Mouse (Mus musculus): ENCODE data around the gene Upk3a. TPM values are rescaled to one million over a fixed set of nuclear protein-coding genes. Genes with fewer than 3 reads are reported as not detected.

The Upk3a gene
- polyA plus RNA-seq, 1 experiment from 2014 or later = not detected

GRCm38 (mm10) chr15:85063421-85063820 is 46.5 kb downstream of the Upk3a start:
- DNase-seq (ENCODE audit: low spot score, missing footprints) (no peak), ATAC-seq (ENCODE audit: low FRiP score) (no peak)
- Histone ChIP-seq H3K9me3 (ENCODE audit: control insufficient read depth, low read length) (no peaks in the 10 kb centered on the region), H3K36me3 (ENCODE audit: control insufficient read depth, insufficient read depth, low read length) (no peaks in the 10 kb centered on the region), H3K27me3 (ENCODE audit: control insufficient read depth, insufficient read depth, low read length) (no peaks in the 10 kb centered on the region), H3K27ac (ENCODE audit: low read depth, low read length) (no peak overlapping the region), H3K4me3 (ENCODE audit: low read depth, low read length) (no peak overlapping the region), H3K4me2 (no peak overlapping the region), H3K9ac (ENCODE audit: low read length) (no peak overlapping the region), H3K4me1 (ENCODE audit: control insufficient read depth, insufficient read depth, low read length) (no peaks in the 10 kb centered on the region)
- WGBS = 92% methylated on average over 2 of the region's 2 CpGs

- no peaks in the 10 kb centered on the region for H3K27me3 ChIP-seq (ENCODE audit: control insufficient read depth, insufficient read depth, low read length)
- 34% methylated on average over 2 of the region's 2 CpGs for WGBS
- no peak for DNase-seq (ENCODE audit: low spot score, missing footprints)
- ATAC-seq (ENCODE audit: low FRiP score) = no peak
- H3K36me3 ChIP-seq (ENCODE audit: control insufficient read depth, insufficient read depth, low read length) = no peaks in the 10 kb centered on the region
- H3K27ac ChIP-seq (ENCODE audit: low read depth, low read length) = no peak overlapping the region
- H3K4me1 ChIP-seq (ENCODE audit: control insufficient read depth, insufficient read depth, low read length) = no peaks in the 10 kb centered on the region
- H3K4me3 ChIP-seq (ENCODE audit: low read depth, low read length) = no peak overlapping the region
- no peaks in the 10 kb centered on the region for H3K9me3 ChIP-seq (ENCODE audit: control insufficient read depth, low read length)
- H3K9ac ChIP-seq (ENCODE audit: low read length) = no peak overlapping the region
- no peak overlapping the region for H3K4me2 ChIP-seq
These were observed 53.6 kb downstream of the Upk3a start for GRCm38 (mm10) chr15:85070561-85070960.

Other genes with a start within 250 kb of the Upk3a start
- gene Phf21b, start 161.1 kb upstream of the Upk3a start, polyA plus RNA-seq (2014; fragmentation: Nextera tagmentation; extraction: Ambion mirVana) = 26.4 and 26.8 TPM in 2 replicates
- gene Gm29666, start 97.1 kb upstream of the Upk3a start, polyA plus RNA-seq (2014; fragmentation: Nextera tagmentation; extraction: Ambion mirVana) = 0.61 and 0.66 TPM in 2 replicates
- gene Nup50, start 93.7 kb upstream of the Upk3a start, polyA plus RNA-seq (2014; fragmentation: Nextera tagmentation; extraction: Ambion mirVana) = 66.8 and 71.7 TPM in 2 replicates
- 11.7 and 17.2 TPM in 2 replicates for gene 5031439G07Rik, start 28.6 kb upstream of the Upk3a start, polyA plus RNA-seq (2014; fragmentation: Nextera tagmentation; extraction: Ambion mirVana)
- gene Fam118a, start 11.8 kb downstream of the Upk3a start, polyA plus RNA-seq (2014; fragmentation: Nextera tagmentation; extraction: Ambion mirVana) = 30.1 and 32.1 TPM in 2 replicates
- gene Smc1b, start 114.8 kb downstream of the Upk3a start, polyA plus RNA-seq (2014; fragmentation: Nextera tagmentation; extraction: Ambion mirVana) = 0.11 and 0.34 TPM in 2 replicates
- 0.44 and 0.82 TPM in 2 replicates for gene Ribc2, start 114.9 kb downstream of the Upk3a start, polyA plus RNA-seq (2014; fragmentation: Nextera tagmentation; extraction: Ambion mirVana)
- gene Fbln1, start 188.8 kb downstream of the Upk3a start, polyA plus RNA-seq (2014; fragmentation: Nextera tagmentation; extraction: Ambion mirVana) = 153 and 165 TPM in 2 replicates